Mouse (Mus musculus): Measurements from ENCODE around the gene Pthlh. TPM values are rescaled to one million over a fixed set of nuclear protein-coding genes. Genes with fewer than 3 reads are reported as not detected.

Gene Pthlh
- total and polyA plus RNA-seq, 3 experiments = not detected

DNA sequence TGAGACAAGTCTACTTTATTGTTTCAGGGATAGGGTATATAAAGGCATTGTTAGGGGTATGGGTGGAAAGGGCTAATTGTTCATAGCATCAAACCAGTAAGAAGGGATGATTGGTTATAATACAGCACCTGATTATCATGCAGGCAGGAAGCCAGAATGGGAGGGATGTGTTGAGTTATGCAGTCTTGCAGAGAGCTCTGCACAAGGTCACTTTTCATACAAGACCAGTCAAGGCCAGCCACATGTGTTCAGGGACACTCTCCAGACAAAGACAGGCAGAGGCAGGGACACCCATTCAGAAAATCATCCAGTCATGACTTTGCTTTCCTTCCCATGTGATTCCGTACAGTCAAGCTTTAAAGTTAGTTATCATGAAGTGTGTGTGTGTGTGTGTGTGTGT is 47.8 kb downstream of the Pthlh start:
- Histone ChIP-seq H3K4me1 (ENCODE audit: control insufficient read depth in 1 of 2, insufficient read depth in 2 of 2) (no peaks in the 10 kb centered on the region), H3K27ac (ENCODE audit: insufficient read depth, low read depth) (no peak overlapping the region), H3K36me3 (replicated peaks in 1 of 2; ENCODE audit: control insufficient read depth in 1 of 2, insufficient read depth in 1 of 2, low read length in 1 of 2) (no peaks in the 10 kb centered on the region), H3K9ac (ENCODE audit: insufficient read depth, low read depth) (no peak overlapping the region), H3K9me3 (replicated peaks; ENCODE audit: low read length) (no peaks in the 10 kb centered on the region), H3K27me3 (replicated peaks) (no peaks in the 10 kb centered on the region), H3K4me2 (ENCODE audit: insufficient read depth, low read depth, poor library complexity, severe bottlenecking) (no peak overlapping the region), H3K79me2 (replicated peaks; ENCODE audit: control insufficient read depth, extremely low read depth, insufficient read depth, poor library complexity, severe bottlenecking) (no peaks in the 10 kb centered on the region), H3K4me3 (replicated peaks in 1 of 3; ENCODE audit: low read depth in 2 of 3, low read length in 2 of 3, poor library complexity in 1 of 3) (no peak overlapping the region)
- no peak for DNase-seq (ENCODE audit: extremely low read depth)
- TF ChIP-seq RAD21 (IDR thresholded peaks at IDR 0.05; ENCODE audit: low read depth, low read length) = no peak
- no peak for TF ChIP-seq ZNF384 (IDR thresholded peaks at IDR 0.05; ENCODE audit: low read depth, low read length)
- no peak for TF ChIP-seq SIN3A (IDR thresholded peaks at IDR 0.05; ENCODE audit: low read length)
- TF ChIP-seq RCOR1 (conservative IDR thresholded peaks at IDR 0.05; ENCODE audit: low read depth, low read length) = no peak
- no peak for TF ChIP-seq IRF4 (IDR thresholded peaks at IDR 0.05; ENCODE audit: low read depth, low read length)
- no peak for TF ChIP-seq TCF12 (IDR thresholded peaks at IDR 0.05; ENCODE audit: low read depth, low read length)
- no peak for TF ChIP-seq E2F4 (IDR thresholded peaks at IDR 0.05; ENCODE audit: insufficient replicate concordance, low read depth, low read length)
- in situ Hi-C loops (cut with MboI; ENCODE audit: low pct_ligation_motif_present, low pct_unique_long_range_greater_than_20kb, low sequenced_read_pairs) = no loop called here
- dilution Hi-C loops (cut with MboI; ENCODE audit: extremely low pct_ligation_motif_present, extremely low pct_unique_long_range_greater_than_20kb, low sequenced_read_pairs) = no loop called here

DNA sequence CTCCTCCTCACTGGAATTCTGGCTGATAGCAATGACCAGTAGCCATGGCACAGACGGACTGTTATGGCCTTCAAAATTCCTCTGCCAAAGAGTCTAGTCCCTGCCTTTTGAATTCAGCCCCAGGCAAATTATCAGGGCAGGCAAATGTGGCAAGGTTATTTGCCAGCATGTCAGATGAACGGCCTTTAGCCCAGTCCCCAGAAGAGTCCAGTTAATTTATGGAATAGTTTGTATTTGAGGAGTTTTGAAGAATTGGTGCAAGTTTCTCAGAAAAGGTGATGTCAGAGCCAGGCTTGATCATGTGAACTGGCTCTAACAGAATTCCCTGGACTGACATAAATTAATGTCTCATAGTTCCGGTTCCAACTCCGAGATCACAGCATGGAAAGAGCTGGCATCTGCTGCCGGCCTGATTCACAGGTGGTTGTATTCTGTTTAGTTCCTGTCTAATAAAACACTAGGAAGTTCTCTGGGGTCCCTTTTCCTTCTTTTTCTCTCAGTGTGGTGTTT is 56.1 kb downstream of the Pthlh start:
- no peak overlapping the region for H3K9ac ChIP-seq (ENCODE audit: insufficient read depth, low read depth)
- H3K27ac ChIP-seq (ENCODE audit: insufficient read depth, low read depth) = no peak overlapping the region
- H3K9me3 ChIP-seq (replicated peaks; ENCODE audit: low read length) = no peaks in the 10 kb centered on the region
- no peak overlapping the region for H3K4me3 ChIP-seq (replicated peaks in 1 of 3; ENCODE audit: low read depth in 2 of 3, low read length in 2 of 3, poor library complexity in 1 of 3)
- H3K36me3 ChIP-seq (replicated peaks in 1 of 2; ENCODE audit: control insufficient read depth in 1 of 2, insufficient read depth in 1 of 2, low read length in 1 of 2) = no peaks in the 10 kb centered on the region
- no peak overlapping the region for H3K4me2 ChIP-seq (ENCODE audit: insufficient read depth, low read depth, poor library complexity, severe bottlenecking)
- H3K27me3 ChIP-seq (replicated peaks) = no peaks in the 10 kb centered on the region
- DNase-seq (ENCODE audit: extremely low read depth) = no peak
- peaks cover 4% of the 10 kb centered on the region in 2 experiments; a peak in 2 of 4 replicates for H3K4me1 ChIP-seq (ENCODE audit: control insufficient read depth in 1 of 2, insufficient read depth in 2 of 2)
- dilution Hi-C loops (cut with MboI; ENCODE audit: extremely low pct_ligation_motif_present, extremely low pct_unique_long_range_greater_than_20kb, low sequenced_read_pairs) (no loop called here), in situ Hi-C loops (cut with MboI; ENCODE audit: low pct_ligation_motif_present, low pct_unique_long_range_greater_than_20kb, low sequenced_read_pairs) (no loop called here)
- no peak for TF ChIP-seq ZKSCAN1 (IDR thresholded peaks at IDR 0.05; ENCODE audit: borderline replicate concordance, low read depth, low read length)
- no peak for TF ChIP-seq MYC (IDR thresholded peaks at IDR 0.05; ENCODE audit: low read depth, low read length)
- TF ChIP-seq KAT2A (IDR thresholded peaks at IDR 0.05; ENCODE audit: insufficient replicate concordance, low read length) = no peak
- TF ChIP-seq TBP (conservative IDR thresholded peaks at IDR 0.05; ENCODE audit: low read depth, low read length) = no peak
- no peak for TF ChIP-seq UBTF (IDR thresholded peaks at IDR 0.05; ENCODE audit: low read depth, low read length)
- TF ChIP-seq SIN3A (IDR thresholded peaks at IDR 0.05; ENCODE audit: low read length) = no peak
- H3K79me2 ChIP-seq (replicated peaks; ENCODE audit: control insufficient read depth, extremely low read depth, insufficient read depth, poor library complexity, severe bottlenecking) = no peaks in the 10 kb centered on the region

Other genes with a start within 250 kb of the Pthlh start
- 0.08 and 0.38 TPM in 2 replicates for gene Rep15, start 231.6 kb downstream of the Pthlh start, total RNA-seq (2012; rRNA removed)
- gene Rep15, start 231.6 kb downstream of the Pthlh start, total RNA-seq (2014; rRNA removed) = not detected in 2 replicates
- 0.14 TPM in 1 of 2 replicates, not detected in the other for gene Rep15, start 231.6 kb downstream of the Pthlh start, polyA plus RNA-seq (2012; ENCODE audit: insufficient read length, low read depth)
- 84.2 and 86.1 TPM in 2 replicates for gene Mrps35, start 221.4 kb downstream of the Pthlh start, total RNA-seq (2012; rRNA removed)
- gene Mrps35, start 221.4 kb downstream of the Pthlh start, total RNA-seq (2014; rRNA removed) = 36.6 and 58.4 TPM in 2 replicates
- gene Mrps35, start 221.4 kb downstream of the Pthlh start, polyA plus RNA-seq (2012; ENCODE audit: insufficient read length, low read depth) = 141 and 194 TPM in 2 replicates
- not detected in 2 replicates for gene Mansc4, start 177.2 kb downstream of the Pthlh start, total RNA-seq (2012; rRNA removed)
- not detected in 2 replicates for gene Mansc4, start 177.2 kb downstream of the Pthlh start, total RNA-seq (2014; rRNA removed)
- gene Mansc4, start 177.2 kb downstream of the Pthlh start, polyA plus RNA-seq (2012; ENCODE audit: insufficient read length, low read depth) = 0.20 TPM in 1 of 2 replicates, not detected in the other
- gene Klhl42, start 172.8 kb downstream of the Pthlh start, total RNA-seq (2012; rRNA removed) = 7.4 and 8.0 TPM in 2 replicates
- 3.6 and 4.5 TPM in 2 replicates for gene Klhl42, start 172.8 kb downstream of the Pthlh start, total RNA-seq (2014; rRNA removed)
- 2.5 and 2.7 TPM in 2 replicates for gene Klhl42, start 172.8 kb downstream of the Pthlh start, polyA plus RNA-seq (2012; ENCODE audit: insufficient read length, low read depth)
- gene Ccdc91, start 211.6 kb upstream of the Pthlh start, total RNA-seq (2012; rRNA removed) = 9.3 and 15.6 TPM in 2 replicates
- 12.3 and 14.4 TPM in 2 replicates for gene Ccdc91, start 211.6 kb upstream of the Pthlh start, total RNA-seq (2014; rRNA removed)
- gene Ccdc91, start 211.6 kb upstream of the Pthlh start, polyA plus RNA-seq (2012; ENCODE audit: insufficient read length, low read depth) = 12.0 TPM in 2 replicates